Comparison of ENCODE assay signal across 9 mouse cellular contexts in the genomic region with DNA sequence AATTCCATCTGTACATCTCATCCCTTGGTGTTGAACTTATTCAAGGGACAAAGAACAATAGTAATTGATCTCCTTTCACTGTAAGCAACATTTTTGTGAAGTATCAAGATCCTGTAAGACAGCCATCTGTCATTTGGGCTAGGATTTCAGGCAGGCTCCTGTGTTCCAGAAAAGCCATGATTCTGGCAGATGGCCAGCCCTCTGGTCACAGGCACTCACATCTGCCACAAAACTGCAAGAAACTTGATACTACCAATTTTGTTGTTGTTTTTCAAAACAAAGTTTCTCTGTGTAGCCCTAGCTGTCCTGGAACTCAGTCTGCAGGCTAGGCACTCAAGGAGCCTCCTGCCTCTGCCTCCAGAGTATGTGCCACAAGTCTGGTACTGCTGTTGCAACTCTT.
DNase-seq lines count a peak whose midpoint lies in the region; TF ChIP-seq lines count a peak whose summit lies in the region.
"Had no signal": no experiment of that assay in that cellular context is flagged by ENCODE, and none has a peak within 500 bp of the region (broad histone marks: within the 10 kb centered on the region; RNA-seq: fewer than 3 reads in every experiment).

No protein-coding gene starts in this region.

- H3K9me3 ChIP-seq in MEL (replicated peaks; ENCODE audit: insufficient read depth, low read length): no peaks in the 10 kb centered on the region
- H3K9me3 ChIP-seq: embryonic facial prominence, embryonic 13.5 days had no signal

- no peaks in the 10 kb centered on the region for H3K36me3 ChIP-seq in kidney, adult 2 months (ENCODE audit: control insufficient read depth, insufficient read depth, low read length)
- H3K36me3 ChIP-seq in MEL (ENCODE audit: control insufficient read depth in 1 of 2, insufficient read depth in 2 of 2, low read length in 2 of 2): no peaks in the 10 kb centered on the region; a peak in 2 of 4 replicates
- H3K36me3 ChIP-seq: embryonic facial prominence, embryonic 13.5 days had no signal

- H3K4me3 ChIP-seq in kidney, adult 2 months (ENCODE audit: insufficient read depth, low read depth, low read length): no peak overlapping the region
- no peak overlapping the region for H3K4me3 ChIP-seq in MEL (ENCODE audit: control insufficient read depth in 1 of 2, insufficient read depth in 1 of 2, low read depth in 2 of 2, low read length in 2 of 2)
- H3K4me3 ChIP-seq: embryonic facial prominence, embryonic 13.5 days had no signal

- no peaks in the 10 kb centered on the region for H3K27me3 ChIP-seq in kidney, adult 2 months (replicated peaks; ENCODE audit: control insufficient read depth, insufficient read depth, low read length)
- H3K27me3 ChIP-seq in MEL (ENCODE audit: control insufficient read depth in 1 of 2, insufficient read depth in 2 of 2, low read length in 2 of 2): no peaks in the 10 kb centered on the region
- H3K27me3 ChIP-seq: embryonic facial prominence, embryonic 13.5 days had no signal

- TF ChIP-seq EP300 in MEL (IDR thresholded peaks at IDR 0.05; ENCODE audit: low read depth in 1 of 2, low read length in 2 of 2): no peak

- TF ChIP-seq POLR2A in kidney, adult 2 months (IDR thresholded peaks at IDR 0.05; ENCODE audit: low read depth, low read length): no peak
- TF ChIP-seq POLR2A in MEL (IDR thresholded peaks at IDR 0.05; ENCODE audit: control insufficient read depth in 1 of 2, insufficient read depth in 1 of 2, low read depth in 1 of 2, low read length in 2 of 2, poor library complexity in 1 of 2): no peak

- no peaks in the 10 kb centered on the region for H3K79me2 ChIP-seq in MEL (ENCODE audit: control insufficient read depth, insufficient read depth, low read length, poor library complexity)

- peak; percentile 17 for DNase-seq in kidney, adult 2 months
- DNase-seq in kidney, adult 11 months: no peak
- DNase-seq in MEL (ENCODE audit: low read depth, low spot score): peak; percentile 60
- DNase-seq in adrenal gland, postnatal 36 days: peak; percentile 34 to 64
- DNase-seq in gastrocnemius, postnatal 4 days (ENCODE audit: low spot score in 2 of 2): peak; percentile 21 to 37
- no peak for DNase-seq in thymus, postnatal 10 days (ENCODE audit: low spot score in 2 of 2)
- no peak for DNase-seq in urinary bladder, adult 18-20 months (ENCODE audit: low spot score in 2 of 2)
- no peak for DNase-seq in urinary bladder, postnatal 4 days (ENCODE audit: low spot score in 2 of 2)

- no peak for TF ChIP-seq RAD21 in MEL (IDR thresholded peaks at IDR 0.05; ENCODE audit: low read depth, low read length)

- TF ChIP-seq CTCF in kidney, adult 2 months (conservative IDR thresholded peaks at IDR 0.05; ENCODE audit: insufficient read depth, insufficient read length, low read depth, low read length): no peak
- no peak for TF ChIP-seq CTCF in MEL (IDR thresholded peaks at IDR 0.05 in 2 of 3, conservative IDR thresholded peaks at IDR 0.05 in 1 of 3; ENCODE audit: control insufficient read depth in 1 of 3, insufficient read depth in 1 of 3, low read depth in 2 of 3, low read length in 3 of 3, poor library complexity in 1 of 3, severe bottlenecking in 1 of 3)

- no peaks in the 10 kb centered on the region for H3K4me1 ChIP-seq in kidney, adult 2 months (ENCODE audit: control insufficient read depth, insufficient read depth, low read length)
- peaks cover 0 to 2% of the 10 kb centered on the region in 2 experiments; a peak in 1 of 4 replicates for H3K4me1 ChIP-seq in MEL (ENCODE audit: control insufficient read depth in 1 of 2, insufficient read depth in 2 of 2, low read length in 2 of 2)

- H3K27ac ChIP-seq in kidney, adult 2 months (ENCODE audit: insufficient read depth, low read depth, low read length): no peak overlapping the region
- H3K27ac ChIP-seq in MEL (ENCODE audit: control insufficient read depth, low read depth, low read length): no peak overlapping the region

- no peak overlapping the region for H3K9ac ChIP-seq in MEL (ENCODE audit: control insufficient read depth, low read depth, low read length, poor library complexity, severe bottlenecking)
- H3K9ac ChIP-seq: embryonic facial prominence, embryonic 13.5 days had no signal

TF ChIP-seq in MEL, 35 proteins besides CTCF, POLR2A, EP300 and RAD21:
- TF ChIP-seq ETS1 (IDR thresholded peaks at IDR 0.05; ENCODE audit: low read depth, low read length) (no peak), SMC3 (IDR thresholded peaks at IDR 0.05; ENCODE audit: low read depth, low read length) (no peak), CHD1 (IDR thresholded peaks at IDR 0.05; ENCODE audit: low read depth, low read length) (no peak), TAL1 (IDR thresholded peaks at IDR 0.05; ENCODE audit: low read length) (no peak), E2F4 (IDR thresholded peaks at IDR 0.05; ENCODE audit: borderline replicate concordance, low read depth, low read length) (no peak), MAX (IDR thresholded peaks at IDR 0.05; ENCODE audit: low read length) (no peak), UBTF (IDR thresholded peaks at IDR 0.05; ENCODE audit: borderline replicate concordance, insufficient read depth, low read depth, low read length) (no peak), NELFE (IDR thresholded peaks at IDR 0.05; ENCODE audit: low read depth, low read length) (no peak), POLR2AphosphoS2 (IDR thresholded peaks at IDR 0.05; ENCODE audit: low read length) (no peak), USF1 (IDR thresholded peaks at IDR 0.05; ENCODE audit: low read depth, low read length) (no peak), SIN3A (IDR thresholded peaks at IDR 0.05; ENCODE audit: low read length) (no peak)

Comparison
In these comparisons a context has a peak if more than half of its experiments do, and no peak if none do; other contexts are left out.
1. DNase-seq: peak in kidney, adult 2 months (single experiment), MEL (single experiment), adrenal gland, postnatal 36 days (2 of 2) and gastrocnemius, postnatal 4 days (2 of 2); none in kidney, adult 11 months (single experiment), thymus, postnatal 10 days (0 of 2), urinary bladder, adult 18-20 months (0 of 2) and urinary bladder, postnatal 4 days (0 of 2).